Mouse (Mus musculus) adrenal gland, postnatal 14 days (tissue): ENCODE data around the gene Masp1. TPM values are rescaled to one million over a fixed set of nuclear protein-coding genes. Genes with fewer than 3 reads are reported as not detected.

Experiments
- DNase-seq: peaks from one replicate; pipeline ENCODE4 v3.0.0; 2021; ENCODE audit warnings: mixed read lengths
- total RNA-seq: library from RNA; stranded (reverse); gene quantifications from 2 replicates; pipeline ENCODE4 v1.2.3, GENCODE M21; 2021

The Masp1 gene
- total RNA-seq, 1 experiment from 2014 or later, result 69.6 TPM

DNA sequence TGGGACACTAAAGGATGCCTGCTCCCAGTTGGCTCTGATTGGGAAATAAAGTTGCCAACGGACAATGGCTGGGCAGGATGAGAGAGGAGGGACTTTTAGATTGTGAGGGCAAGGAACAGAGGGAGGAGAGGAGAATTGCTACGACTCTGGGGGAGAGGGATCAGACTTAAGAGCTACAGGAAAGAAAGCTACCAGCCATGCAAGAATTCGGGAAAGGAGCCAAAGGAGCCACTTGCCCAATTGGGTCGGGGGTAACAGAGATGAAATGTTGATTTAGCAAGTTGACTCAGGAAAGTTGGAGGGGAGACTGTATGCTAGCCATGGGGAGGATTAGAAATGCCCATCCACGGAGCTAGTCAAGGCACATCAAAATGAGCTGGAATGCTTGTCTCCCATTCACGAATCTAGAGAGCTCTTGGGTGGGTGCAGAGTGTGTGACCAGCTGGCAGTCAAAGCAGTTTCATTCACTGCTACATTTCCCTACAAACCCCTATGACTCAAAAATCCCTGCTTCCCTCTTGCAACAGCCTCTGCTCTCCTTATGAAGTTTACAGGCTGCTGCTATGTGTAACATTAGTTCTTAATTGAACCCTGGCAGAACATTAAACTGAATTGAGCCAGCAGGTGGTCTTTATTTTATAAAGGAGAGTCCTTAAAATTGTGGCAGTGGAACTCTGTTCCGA is 61.6 kb downstream of the Masp1 start:
- no peak for DNase-seq

DNA sequence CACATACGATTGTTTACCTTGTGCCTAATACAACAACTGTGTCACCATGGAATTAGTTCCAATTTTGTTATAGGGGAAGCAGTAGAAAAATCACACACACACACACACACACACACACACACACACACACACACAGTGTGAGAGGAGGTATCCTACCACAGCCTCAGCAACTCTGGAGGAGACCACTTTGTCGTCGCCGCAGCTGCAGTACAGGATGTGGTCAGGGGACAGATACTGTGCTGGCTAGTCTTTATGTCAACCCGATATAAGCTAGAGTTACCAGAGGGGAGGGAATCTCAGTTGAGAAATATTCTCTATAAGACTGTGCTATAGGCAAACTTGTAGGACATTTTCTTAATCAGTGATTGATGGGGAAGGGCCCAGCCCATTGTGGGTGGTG is 63.3 kb downstream of the Masp1 start:
- no peak for DNase-seq

DNA sequence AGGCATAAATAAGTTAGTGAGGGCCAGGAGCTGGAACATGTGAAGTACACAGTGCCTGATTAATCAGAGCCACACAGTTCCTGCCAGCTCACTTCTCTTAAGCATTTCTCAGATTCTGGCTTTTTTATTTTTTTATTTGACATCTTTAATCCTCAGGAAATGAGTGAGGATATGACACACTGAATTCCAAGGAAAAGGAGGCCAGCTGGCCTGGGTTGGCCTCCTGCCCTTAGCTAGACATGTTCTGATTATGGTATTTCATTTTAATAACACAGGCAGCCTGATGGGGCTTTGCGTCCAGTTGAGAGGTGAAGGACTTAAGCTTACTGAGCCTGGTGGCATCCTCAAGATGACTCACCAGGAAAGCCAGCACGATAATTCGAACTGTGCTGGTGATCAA is 64.1 kb downstream of the Masp1 start:
- DNase-seq, result peak; percentile 63

DNA sequence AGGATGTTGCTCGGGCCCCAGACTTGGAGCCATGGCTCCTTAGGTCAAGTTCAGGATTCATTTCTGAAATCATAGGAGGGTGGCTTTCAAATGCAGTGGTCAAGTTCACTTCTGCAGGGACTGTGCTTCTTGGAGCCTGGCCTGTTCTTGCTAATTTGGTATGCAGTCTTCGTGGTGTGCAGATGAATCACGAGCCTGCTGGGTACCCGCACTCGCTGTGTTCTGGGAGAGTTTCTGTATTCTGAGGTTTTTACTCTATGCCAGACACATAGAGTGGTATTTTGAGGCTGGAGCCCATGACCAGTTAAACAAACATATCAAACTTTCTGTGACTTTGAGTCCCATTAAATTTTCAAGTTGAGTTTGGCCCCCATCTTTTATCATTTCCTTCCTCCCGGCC is 66.2 kb downstream of the Masp1 start:
- DNase-seq, result no peak

DNA sequence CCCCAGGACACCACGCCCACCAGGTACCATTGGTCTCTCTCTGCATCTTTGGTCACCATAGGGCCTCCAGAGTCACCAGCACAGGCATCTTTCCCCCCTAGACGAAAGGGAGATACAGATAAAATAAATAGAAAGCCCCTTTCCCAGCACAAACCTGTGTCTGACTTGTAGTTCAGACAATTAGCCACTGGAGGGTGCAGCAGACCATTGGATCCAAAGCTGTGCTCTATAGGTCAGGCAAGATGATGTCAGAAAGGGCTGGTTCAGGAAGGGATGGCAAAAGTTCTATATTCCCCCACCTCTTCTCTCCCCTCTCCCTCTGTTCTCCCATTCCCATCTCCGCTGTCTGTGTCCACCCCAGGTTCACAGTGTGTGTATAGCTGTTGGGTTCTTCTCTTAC is 68.1 kb downstream of the Masp1 start:
- DNase-seq, result peak; percentile 75

DNA sequence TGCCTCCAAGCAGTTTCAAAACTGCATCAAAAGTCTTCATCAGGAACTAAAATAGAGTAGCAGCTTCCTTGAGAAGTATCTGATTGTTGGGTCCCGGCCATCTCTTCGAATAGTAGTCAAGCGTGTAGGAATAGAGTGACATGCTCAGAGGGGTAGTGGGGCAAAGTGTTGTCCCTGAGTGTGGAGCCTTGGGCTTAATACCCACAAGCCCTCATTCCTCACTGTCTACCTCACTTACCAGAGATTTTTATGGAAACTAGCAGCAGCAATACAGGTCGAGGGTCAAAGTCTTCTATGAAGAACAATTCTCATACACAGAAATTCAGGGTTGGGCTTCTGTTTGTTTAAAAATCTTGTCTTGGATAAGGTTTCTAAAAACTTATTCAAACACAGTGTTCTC is 69.8 kb downstream of the Masp1 start:
- DNase-seq, result no peak

DNA sequence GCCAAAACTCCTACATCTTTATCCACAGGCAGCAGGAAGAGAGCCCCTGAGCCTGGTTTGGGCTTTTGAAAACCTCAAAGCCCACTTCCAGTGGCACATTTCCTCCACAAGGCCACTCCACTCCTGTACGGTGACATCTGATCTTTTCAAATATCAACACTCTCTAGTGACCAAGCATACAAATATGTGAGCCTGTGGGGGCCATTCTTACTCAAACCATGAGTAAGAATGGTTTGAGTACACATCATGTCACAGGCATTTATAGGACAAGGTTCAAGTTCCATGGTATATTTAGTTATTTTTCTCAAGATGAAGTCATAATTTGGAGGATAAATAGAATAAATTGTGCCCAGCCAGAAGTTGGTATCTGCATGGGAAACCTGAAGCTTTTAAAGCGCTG is 70.7 kb downstream of the Masp1 start:
- no peak for DNase-seq

DNA sequence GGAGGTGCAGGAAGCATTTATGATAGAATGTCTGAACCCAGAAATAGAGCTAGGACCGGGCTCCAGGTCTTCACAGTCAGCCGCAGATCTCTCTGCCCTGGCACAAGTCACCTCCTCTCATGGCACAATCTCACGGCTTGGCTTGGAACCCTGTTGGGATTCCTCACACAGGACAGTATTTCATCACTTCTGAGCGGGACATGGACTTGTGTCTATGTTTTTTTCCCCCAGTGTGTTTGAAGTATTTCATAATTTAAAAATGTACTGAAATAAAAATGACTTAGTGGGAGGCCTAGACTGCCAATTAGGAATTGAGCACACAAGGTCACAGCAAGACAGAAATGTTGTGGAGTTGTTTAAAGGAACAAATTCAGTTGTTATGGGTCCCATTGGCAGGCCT is 76.4 kb downstream of the Masp1 start:
- peak; percentile 75 for DNase-seq

DNA sequence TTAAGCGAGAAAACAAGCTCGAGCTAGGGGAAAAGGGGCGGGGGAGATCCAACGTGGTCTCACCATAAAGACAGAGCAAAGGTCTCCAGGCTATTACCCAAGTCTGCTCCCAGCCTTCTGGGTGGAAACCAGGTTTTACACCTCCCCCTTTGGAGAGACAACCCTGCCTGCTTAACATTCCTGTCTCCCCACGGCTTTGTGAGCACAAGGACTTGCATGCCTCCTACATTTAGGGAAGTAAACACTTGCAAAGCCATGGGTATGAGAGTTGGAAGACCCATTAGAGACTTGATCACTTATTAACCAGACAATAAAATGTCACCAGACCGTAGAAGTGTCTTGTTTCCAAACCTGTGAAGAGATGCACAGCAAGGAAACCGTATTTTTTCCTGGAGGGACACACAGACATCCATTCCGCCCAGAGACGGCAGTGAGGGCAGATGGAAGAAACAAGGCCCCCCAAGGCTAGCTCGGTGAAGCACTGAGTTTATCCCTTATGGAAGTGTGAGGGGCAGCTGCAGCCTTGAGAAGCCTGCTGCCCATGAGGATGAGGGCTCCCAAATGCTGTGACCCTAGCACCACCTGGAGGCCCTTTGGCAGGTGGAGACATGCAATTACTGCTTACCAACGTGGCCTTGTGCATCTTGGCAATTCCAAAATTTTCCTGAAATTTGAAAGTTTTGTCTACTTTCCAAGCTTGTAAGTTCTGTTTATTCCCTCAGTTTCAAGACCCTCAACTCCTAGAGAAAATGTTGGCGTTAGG is 83.0 kb downstream of the Masp1 start:
- no peak for DNase-seq

DNA sequence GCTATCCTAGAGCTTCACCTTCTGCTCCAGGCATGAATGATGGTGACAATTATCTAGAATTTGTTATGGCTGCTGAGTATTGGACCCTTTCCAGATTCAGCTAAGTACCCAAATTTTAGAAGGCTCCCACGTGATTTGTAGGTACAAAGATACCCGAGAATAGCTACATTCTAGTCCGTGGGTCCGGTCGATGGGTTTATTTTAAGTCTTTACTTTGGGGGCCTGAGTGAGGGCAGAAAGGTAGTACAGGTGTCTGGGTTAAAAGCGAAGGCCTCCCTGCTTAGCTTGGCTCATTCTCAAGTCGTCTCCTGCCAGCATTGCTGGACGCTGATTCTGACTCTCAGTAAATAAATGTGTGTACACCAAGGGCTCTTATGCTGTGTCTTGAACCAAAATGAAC is 90.6 kb downstream of the Masp1 start:
- DNase-seq, result no peak

DNA sequence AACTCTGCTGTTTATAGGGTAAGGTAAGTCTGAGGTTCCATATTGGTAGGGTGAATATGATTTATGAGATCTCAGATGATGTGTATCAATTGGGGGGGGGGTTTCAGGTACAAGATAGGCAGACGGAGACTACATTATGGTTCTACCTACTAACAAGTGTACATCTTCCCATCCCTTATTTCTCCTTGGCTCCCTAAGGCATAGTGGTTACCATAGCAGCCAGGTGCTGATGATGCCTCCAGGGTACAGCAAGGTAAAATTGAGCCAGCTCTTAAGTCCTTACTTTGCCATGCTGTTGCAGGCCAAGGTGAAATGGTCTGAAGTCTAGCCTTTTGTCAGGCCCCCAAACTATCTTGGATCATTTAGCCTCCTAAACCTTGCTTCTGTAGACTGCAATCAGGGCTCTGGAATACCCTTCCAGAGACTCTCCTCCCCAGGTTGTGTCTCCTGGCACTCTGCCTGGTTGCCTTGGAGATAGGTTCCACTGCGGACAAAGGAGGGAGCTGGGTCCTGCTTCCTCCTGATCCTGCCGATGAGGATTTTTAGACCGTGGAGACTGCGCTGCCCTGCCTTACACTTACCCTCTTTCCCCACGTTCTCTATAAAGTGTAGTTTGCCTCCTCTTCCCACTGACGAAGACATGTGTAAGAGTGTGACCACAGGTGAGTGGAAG is 91.8 kb downstream of the Masp1 start, which contains the start of gene Rtp1:
Rtp1 (plus strand) TSS at position 487 of the 673 bp plus-strand sequence.
- no peak for DNase-seq

DNA sequence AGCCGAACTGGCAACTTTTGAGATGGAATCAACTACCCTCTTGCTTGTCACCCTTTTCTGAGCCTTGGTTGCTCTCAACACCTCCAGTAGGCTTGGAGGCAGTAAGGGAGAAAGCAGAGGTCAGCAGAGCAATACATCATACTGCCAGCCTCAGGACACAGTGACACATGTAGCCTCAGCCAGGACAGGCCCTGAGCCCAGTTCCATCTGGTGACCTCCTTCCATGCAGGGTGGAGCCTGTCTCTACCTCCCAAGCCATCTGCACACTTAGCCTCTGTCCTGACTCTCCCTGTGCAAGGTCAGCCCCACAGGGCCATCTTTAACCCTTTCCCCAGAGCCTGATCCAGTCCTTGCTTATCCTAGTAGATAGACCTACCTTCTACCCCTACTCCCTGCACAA is 92.9 kb downstream of the Masp1 start:
- DNase-seq, result peak; percentile 58

DNA sequence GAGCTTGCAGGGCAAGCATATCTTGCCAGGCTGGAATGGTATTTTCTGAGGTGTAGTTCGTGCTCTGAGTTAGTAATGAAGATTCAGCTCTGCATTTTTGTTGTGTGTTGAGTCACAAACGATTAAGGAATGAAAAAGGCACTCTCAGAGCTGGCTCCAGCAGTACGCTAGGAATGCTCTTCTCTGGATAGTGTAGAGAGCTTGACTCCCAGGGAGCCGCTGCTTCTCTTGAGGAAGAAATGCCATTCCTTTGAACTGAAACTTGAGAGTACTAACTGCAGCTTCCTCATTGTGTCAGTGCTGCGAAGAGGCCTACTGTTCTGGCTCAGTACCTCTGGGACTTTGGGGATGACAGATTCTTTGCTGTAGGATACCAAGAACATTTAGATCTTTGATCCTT is 96.8 kb downstream of the Masp1 start:
- no peak for DNase-seq

DNA sequence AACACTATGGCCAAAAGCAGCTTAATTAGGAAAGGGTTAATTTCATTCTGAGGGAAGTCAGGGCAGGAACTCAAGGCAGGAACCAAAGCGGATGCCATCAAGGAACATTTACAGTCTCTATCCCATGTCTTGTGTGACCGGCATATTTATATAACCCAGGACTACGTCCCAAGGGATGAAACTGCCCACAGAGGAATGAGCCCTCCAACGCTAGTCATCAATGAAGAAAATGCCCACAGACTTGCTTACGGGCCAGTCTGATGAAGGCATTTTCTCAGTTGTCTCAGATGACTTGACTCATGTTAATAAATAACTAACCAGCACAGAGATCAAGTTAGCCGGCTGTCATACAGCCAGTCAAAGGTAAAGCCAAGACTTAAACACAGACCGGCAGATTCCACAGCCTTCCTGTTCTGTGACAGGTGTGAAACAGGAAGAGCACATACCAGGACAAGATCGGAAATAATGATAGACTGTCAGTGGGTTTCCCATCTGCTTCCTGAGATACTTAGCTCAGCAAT is 101.0 kb downstream of the Masp1 start:
- DNase-seq, result no peak

DNA sequence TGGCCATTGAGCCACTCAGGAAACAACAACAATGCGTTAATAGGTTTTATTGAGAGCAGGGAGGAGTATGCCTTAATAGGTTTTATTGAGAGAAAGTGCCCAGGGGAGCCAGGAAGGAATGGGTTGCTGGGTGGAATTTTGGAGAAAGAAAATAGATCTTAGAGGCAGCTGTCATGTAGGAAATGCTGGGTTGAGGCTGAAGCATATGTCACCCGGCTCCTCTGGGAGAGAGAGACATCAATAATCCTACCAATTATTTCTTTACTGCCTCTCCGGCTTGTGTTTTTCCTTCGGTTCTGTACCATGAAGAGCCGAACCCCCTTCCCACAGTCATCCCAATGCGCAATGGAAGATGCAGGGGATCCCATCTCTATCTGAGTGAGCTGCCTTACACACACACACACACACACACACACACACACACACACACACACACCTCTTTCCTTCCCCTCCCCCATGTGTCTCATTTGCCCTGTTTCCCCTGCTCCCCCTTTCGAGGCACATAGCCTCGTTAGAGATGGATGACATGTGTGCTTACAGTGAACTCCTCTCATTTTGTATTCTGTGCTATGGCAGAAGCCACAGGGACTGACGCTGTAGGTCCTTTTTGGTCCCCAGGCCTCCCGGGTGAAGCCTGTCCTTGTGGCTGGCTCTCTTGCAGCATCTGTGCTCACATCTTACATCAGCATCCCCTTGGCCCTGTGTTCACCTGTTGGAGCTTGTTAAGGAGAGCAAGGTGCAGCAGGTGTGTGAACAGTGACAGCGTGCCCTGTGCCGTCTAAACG is 103.0 kb downstream of the Masp1 start:
- no peak for DNase-seq

DNA sequence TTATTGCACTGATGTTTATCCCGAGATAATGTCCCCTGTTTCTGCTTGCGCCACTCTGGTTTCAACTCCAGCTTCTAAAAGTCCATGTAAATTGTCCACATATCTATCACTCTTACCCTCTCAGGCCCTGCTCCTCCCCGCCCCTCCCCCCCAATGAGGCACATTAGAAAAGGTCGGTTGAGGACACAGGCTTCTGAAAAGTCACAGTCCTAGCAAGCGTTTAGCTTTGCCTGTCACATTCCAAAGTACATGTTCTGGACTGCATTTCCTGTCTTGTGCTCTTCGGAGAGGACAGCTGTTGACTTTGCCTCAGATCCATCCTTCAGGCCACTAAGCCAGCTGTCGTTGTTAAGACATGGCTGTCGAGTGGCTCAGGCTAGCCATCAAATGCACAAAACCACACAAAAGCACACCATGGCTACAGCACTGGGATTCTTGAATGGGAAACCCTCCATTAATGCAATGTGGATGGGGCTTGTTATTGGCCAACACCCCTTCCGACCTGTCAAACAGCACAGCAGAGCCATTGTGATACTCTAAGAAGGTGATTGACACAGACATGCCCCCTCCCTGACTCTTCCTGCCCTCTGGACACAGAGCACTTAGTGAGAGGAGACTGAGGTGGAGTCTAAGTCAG is 103.8 kb downstream of the Masp1 start:
- no peak for DNase-seq

DNA sequence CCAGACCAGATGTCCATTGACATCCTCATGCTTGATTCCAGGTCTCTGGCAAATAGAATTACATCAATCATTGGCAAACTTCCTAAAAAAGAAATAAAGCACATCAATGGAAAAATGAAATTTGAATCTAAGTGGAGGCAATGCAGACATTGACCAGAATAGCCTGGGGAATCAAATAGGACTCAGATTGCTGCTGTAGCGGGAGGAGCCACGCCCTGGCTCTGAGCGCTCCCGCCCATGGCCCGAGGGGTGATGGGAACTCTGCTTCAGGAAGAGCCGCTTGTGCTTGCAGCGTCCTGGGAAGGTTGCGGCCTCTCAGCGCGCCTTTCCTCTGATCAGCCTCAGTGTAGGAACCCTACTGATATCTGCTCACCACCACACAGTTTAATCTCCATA is 104.4 kb downstream of the Masp1 start:
- DNase-seq, result peak; percentile 70

DNA sequence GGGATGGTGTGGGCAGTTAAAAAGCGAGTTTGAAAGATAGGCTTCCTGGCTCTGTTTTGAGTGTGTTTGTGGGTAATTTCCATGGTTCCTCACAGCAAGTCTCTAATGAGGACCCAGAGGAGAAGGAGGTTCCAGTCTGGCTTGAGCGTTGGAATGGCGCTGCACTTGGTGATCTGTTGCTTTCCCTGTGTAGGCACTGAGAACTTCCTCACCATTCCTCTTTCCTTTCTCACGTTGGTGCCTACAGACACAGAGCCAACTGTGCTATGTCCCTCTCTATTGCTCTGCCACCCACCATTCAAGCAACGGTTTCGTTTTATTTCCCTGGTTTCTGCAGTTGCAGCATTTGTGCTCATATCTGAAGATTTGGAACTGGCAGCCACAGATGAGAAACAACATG is 107.7 kb downstream of the Masp1 start:
- DNase-seq, result no peak

DNA sequence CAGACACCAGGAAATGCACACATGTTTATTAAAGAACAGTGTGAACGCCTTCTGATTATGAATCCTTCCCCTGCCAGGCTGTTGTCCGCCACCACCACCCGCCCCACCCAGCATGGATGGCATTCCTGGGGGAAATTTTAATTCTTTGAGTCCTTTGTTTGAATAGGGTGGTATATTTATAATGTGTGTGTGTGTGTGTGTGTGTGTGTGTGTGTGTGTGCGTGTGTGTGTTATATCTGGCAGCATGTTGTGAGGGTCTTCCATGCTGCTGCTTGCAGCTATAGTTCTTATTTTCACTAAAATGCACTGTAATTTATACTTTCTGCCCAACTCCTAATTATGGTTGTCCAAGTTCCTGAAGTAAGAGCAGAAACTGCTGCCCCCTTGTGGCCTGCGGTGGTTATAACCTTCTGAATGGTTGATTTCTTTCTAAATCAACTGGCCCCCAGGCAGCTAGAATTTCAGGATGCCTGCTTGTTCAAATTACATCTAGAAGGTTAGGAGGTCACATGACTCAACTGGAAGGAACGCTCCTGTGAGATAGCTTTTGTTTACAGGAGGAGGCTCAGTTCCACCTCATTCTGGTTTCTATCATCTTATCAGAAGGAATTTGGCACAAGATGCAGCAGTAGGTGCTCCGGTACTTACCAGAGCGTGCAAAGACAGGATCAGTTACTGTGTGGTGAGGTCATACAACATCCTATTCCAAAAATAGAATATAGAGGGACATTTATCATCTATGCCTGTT is 117.4 kb downstream of the Masp1 start:
- peak; percentile 85 for DNase-seq

DNA sequence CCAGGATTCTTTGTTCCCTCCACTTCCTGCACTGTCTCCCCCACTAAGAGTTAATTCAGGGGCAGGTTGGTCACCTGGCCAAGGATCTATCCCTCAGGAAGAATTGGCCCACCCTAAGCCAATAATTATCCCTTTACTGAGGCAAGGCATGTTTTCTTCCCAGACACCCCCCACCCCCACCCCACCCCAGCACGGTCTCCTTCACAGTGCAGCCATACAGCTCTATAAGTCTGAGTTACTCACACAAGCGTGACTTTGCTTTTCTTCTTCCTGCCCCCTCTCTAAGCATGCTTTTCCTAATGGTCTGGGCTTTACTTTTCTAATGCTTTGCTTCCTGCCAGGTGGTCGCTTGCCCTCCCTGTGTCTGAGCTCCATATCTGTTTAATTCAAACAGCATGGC is 118.7 kb downstream of the Masp1 start:
- DNase-seq, result no peak

DNA sequence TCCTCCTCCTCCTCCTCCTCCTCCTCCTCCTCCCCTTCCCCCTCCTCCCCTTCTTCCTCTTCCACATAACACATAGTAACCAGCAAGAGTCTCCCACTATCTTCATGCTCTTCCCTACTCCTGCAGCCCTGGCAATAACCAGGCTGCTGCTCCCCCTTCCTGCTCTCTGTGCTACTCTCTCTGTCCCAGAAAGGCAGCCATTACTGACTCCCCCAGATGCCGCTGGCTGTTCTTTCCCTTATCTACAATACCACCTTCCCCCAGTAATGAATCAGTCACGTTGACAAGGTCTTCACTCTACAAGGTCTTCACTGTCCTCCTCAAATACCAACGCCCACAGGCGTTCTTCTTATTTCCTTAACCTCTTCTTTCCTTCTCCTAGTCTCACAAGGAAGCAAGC is 119.2 kb downstream of the Masp1 start:
- peak; percentile 41 for DNase-seq
